Mouse (Mus musculus) stomach, postnatal 0 days (tissue): ENCODE data around the gene Srrm2. TPM values are rescaled to one million over a fixed set of nuclear protein-coding genes. Genes with fewer than 3 reads are reported as not detected.
A peak's percentile ranks its signal among the peaks of the same experiment; 100 is the strongest.

Experiments
- ATAC-seq: fragments of 200-750 bp; cut with Nextera tagmentation; 2 replicates; pipeline ENCODE4 v1.8.0; 2017; ENCODE audit not compliant: low FRiP score, low TSS enrichment
- DNase-seq: peaks from one replicate; pipeline ENCODE4 v3.0.0-alpha.2; 2016; ENCODE audit warnings: low spot score
- H3K27ac ChIP-seq: fragments of 300-500 bp; sonication (generic); replicated peaks from 2 replicates; pipeline ENCODE4 v1.5.1; 2014; ENCODE audit warnings: mild to moderate bottlenecking, control low read depth
- H3K27me3 ChIP-seq: fragments of 300-500 bp; sonication (generic); 2 replicates; pipeline ENCODE4 v1.6.1; 2014; ENCODE audit warnings: low read length; ENCODE audit not compliant: control insufficient read depth, insufficient read depth
- H3K36me3 ChIP-seq: fragments of 300-500 bp; sonication (generic); 2 replicates; pipeline ENCODE4 v1.6.1; 2014; ENCODE audit warnings: low read length, mixed read lengths; ENCODE audit not compliant: control insufficient read depth, insufficient read depth
- H3K4me1 ChIP-seq: fragments of 300-500 bp; sonication (generic); replicated peaks from 2 replicates; pipeline ENCODE4 v1.6.1; 2014; ENCODE audit warnings: antibody characterized with exemption; ENCODE audit not compliant: control insufficient read depth, insufficient read depth
- H3K4me2 ChIP-seq: fragments of 300-500 bp; sonication (generic); replicated peaks from 2 replicates; pipeline ENCODE4 v1.6.1; 2014; ENCODE audit warnings: low read depth, mild to moderate bottlenecking, control low read depth, moderate library complexity
- H3K4me3 ChIP-seq: fragments of 300-500 bp; sonication (generic); 2 replicates; pipeline ENCODE4 v1.5.1; 2014; ENCODE audit warnings: low read depth, low read length, control low read depth
- H3K9ac ChIP-seq: fragments of 300-500 bp; sonication (generic); 2 replicates; pipeline ENCODE4 v1.6.1; 2014; ENCODE audit warnings: mild to moderate bottlenecking, low read length, control low read depth, mixed read lengths
- H3K9me3 ChIP-seq: fragments of 300-500 bp; sonication (generic); 2 replicates; pipeline ENCODE4 v1.6.1; 2016; ENCODE audit warnings: low read length; ENCODE audit not compliant: control insufficient read depth
- CTCF ChIP-seq: IDR thresholded peaks from 2 replicates; pipeline ENCODE4 v1.5.1; 2016; ENCODE audit warnings: antibody characterized with exemption, low read depth, mild to moderate bottlenecking, moderate library complexity
- EP300 ChIP-seq: optimal IDR thresholded peaks from 2 replicates; pipeline ENCODE3; 2016; ENCODE audit warnings: antibody characterized with exemption
- WGBS: fragments of 180-500 bp; shearing (Covaris S2); extraction: QIAGEN DNeasy Blood & Tissue Kit; methylation state at CpG from one replicate; pipeline ENCODE4 v1.1.7; 2014; 5-methylcytosine and 5-hydroxymethylcytosine counted together
- polyA plus RNA-seq: library from polyadenylated mRNA; unstranded; fragments of >200 nt; fragmentation: Nextera tagmentation; extraction: Ambion mirVana; gene quantifications from 2 replicates; pipeline ENCODE4 v1.2.1, GENCODE M21; 2015

The Srrm2 gene
- polyA plus RNA-seq, 1 experiment from 2014 or later, result 211 TPM

GRCm38 (mm10) chr17:23819235-23819634 is 28.9 kb downstream of the Srrm2 start:
- 98% methylated on average over 25 of the region's 25 CpGs for WGBS
- ATAC-seq, result no peak
- TF ChIP-seq CTCF, result no peak
- TF ChIP-seq EP300, result no peak

GRCm38 (mm10) chr17:23820731-23821130 is 30.4 kb downstream of the Srrm2 start:
- Histone ChIP-seq H3K36me3 (peaks cover 75% of the 10 kb centered on the region), H3K4me1 (no peaks in the 10 kb centered on the region), H3K27me3 (no peaks in the 10 kb centered on the region), H3K9me3 (peaks cover 7% of the 10 kb centered on the region; the same call in 1 of the 2 replicates), H3K9ac (no peak overlapping the region), H3K27ac (no peak overlapping the region), H3K4me3 (no peak overlapping the region), H3K4me2 (no peak overlapping the region)
- no peak for DNase-seq
- 91% methylated on average over 5 of the region's 5 CpGs for WGBS
- TF ChIP-seq EP300, result no peak
- no peak for TF ChIP-seq CTCF
- no peak for ATAC-seq

More at GRCm38 (mm10) chr17:23819235-23819634, 28.9 kb downstream of the Srrm2 start:
- Histone ChIP-seq H3K27ac (no peak overlapping the region), H3K4me1 (no peaks in the 10 kb centered on the region), H3K9me3 (peaks cover 7% of the 10 kb centered on the region; the same call in 1 of the 2 replicates), H3K4me3 (no peak overlapping the region), H3K36me3 (peaks cover 80% of the 10 kb centered on the region), H3K27me3 (no peaks in the 10 kb centered on the region), H3K9ac (no peak overlapping the region), H3K4me2 (no peak overlapping the region)
- DNase-seq, result no peak

GRCm38 (mm10) chr17:23822094-23822493 is 31.8 kb downstream of the Srrm2 start:
- Histone ChIP-seq H3K4me3 (no peak overlapping the region), H3K36me3 (peaks cover 61% of the 10 kb centered on the region), H3K9me3 (peaks cover 7% of the 10 kb centered on the region; the same call in 1 of the 2 replicates), H3K27me3 (no peaks in the 10 kb centered on the region), H3K9ac (no peak overlapping the region), H3K4me2 (no peak overlapping the region), H3K27ac (no peak overlapping the region), H3K4me1 (no peaks in the 10 kb centered on the region)
- WGBS, result 61% methylated on average over 6 of the region's 6 CpGs
- ATAC-seq, result no peak
- TF ChIP-seq EP300, result no peak
- TF ChIP-seq CTCF, result no peak
- no peak for DNase-seq

- 74% methylated on average over 16 of the region's 16 CpGs for WGBS
- no peak overlapping the region for H3K9ac ChIP-seq
- H3K27me3 ChIP-seq, result no peaks in the 10 kb centered on the region
- no peak overlapping the region for H3K27ac ChIP-seq
- TF ChIP-seq EP300 (no peak), CTCF (no peak)
- H3K4me2 ChIP-seq, result no peak overlapping the region
- H3K36me3 ChIP-seq, result peaks cover 52% of the 10 kb centered on the region
- peaks cover 7% of the 10 kb centered on the region; the same call in 1 of the 2 replicates for H3K9me3 ChIP-seq
- no peaks in the 10 kb centered on the region; the same call in 1 of the 2 replicates for H3K4me1 ChIP-seq
- no peak for DNase-seq
- no peak for ATAC-seq
- no peak overlapping the region for H3K4me3 ChIP-seq
Measured at GRCm38 (mm10) chr17:23823018-23823417, 32.7 kb downstream of the Srrm2 start.

GRCm38 (mm10) chr17:23823614-23824013 is 33.3 kb downstream of the Srrm2 start:
- ATAC-seq, result 0 out of 2 replicates have a peak, but pooled peaks have one; percentile 13
- no peak overlapping the region for H3K9ac ChIP-seq
- H3K36me3 ChIP-seq, result peaks cover 46% of the 10 kb centered on the region
- peaks cover 6% of the 10 kb centered on the region; the same call in 1 of the 2 replicates for H3K9me3 ChIP-seq
- H3K4me1 ChIP-seq, result no peaks in the 10 kb centered on the region; the same call in 1 of the 2 replicates
- TF ChIP-seq EP300 (no peak), CTCF (no peak)
- DNase-seq, result no peak
- 88% methylated on average over 12 of the region's 12 CpGs for WGBS
- no peak overlapping the region for H3K4me2 ChIP-seq
- no peak overlapping the region for H3K27ac ChIP-seq
- no peaks in the 10 kb centered on the region for H3K27me3 ChIP-seq
- H3K4me3 ChIP-seq, result no peak overlapping the region

GRCm38 (mm10) chr17:23825591-23825990 is 35.3 kb downstream of the Srrm2 start:
- Histone ChIP-seq H3K27ac (no peak overlapping the region), H3K27me3 (no peaks in the 10 kb centered on the region), H3K9me3 (no peaks in the 10 kb centered on the region), H3K36me3 (peaks cover 27% of the 10 kb centered on the region), H3K4me3 (no peak overlapping the region), H3K9ac (no peak overlapping the region), H3K4me1 (no peaks in the 10 kb centered on the region; the same call in 1 of the 2 replicates), H3K4me2 (no peak overlapping the region)
- TF ChIP-seq CTCF (no peak), EP300 (no peak)
- no peak for ATAC-seq
- 84% methylated on average over 4 of the region's 4 CpGs for WGBS
- no peak for DNase-seq
